Mouse (Mus musculus): ENCODE measurements around the gene 4930503B20Rik. TPM values are rescaled to one million over a fixed set of nuclear protein-coding genes. Genes with fewer than 3 reads are reported as not detected.

Gene 4930503B20Rik
- polyA plus RNA-seq, 1 experiment: not detected

DNA sequence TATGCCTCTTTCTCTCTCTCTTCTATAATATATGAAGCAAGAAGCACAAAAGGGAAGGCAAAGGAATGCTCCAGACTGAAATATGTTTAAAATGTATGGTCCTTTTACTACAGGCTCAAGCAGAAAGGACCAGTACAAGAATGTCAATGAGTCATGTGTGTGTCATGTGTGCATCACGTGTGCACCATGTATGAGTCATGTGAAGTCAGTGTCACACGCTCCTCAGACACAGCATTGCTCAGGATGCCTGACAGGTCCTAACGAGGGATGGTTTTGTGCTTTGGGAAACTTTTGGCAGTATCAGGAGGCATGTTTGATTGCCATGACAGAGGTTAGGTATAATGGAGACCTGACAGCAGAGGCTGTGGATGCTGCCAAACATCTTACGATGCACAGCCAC lies 25.1 kb upstream of the 4930503B20Rik start:
- no peak for TF ChIP-seq CTCF (IDR thresholded peaks at IDR 0.05; ENCODE audit: extremely low read depth, insufficient read depth, insufficient read length, insufficient replicate concordance)
- no peak for TF ChIP-seq POLR2A (IDR thresholded peaks at IDR 0.05; ENCODE audit: low read depth, low read length)
- H3K4me3 ChIP-seq (ENCODE audit: extremely low read depth, insufficient read depth, insufficient read length): no peak overlapping the region
- 93% methylated on average over 4 of the region's 4 CpGs for WGBS
- no peaks in the 10 kb centered on the region for H3K4me1 ChIP-seq (ENCODE audit: control insufficient read depth, insufficient read depth, insufficient read length)
- no peak for DNase-seq (ENCODE audit: low read depth in 1 of 2, low spot score in 2 of 2)
- H3K36me3 ChIP-seq (ENCODE audit: control insufficient read depth, insufficient read depth, low read length): no peaks in the 10 kb centered on the region
- H3K27me3 ChIP-seq (ENCODE audit: control insufficient read depth, insufficient read depth, low read length): no peaks in the 10 kb centered on the region
- no peak overlapping the region for H3K27ac ChIP-seq (ENCODE audit: insufficient read depth, low read length)

- Histone ChIP-seq H3K36me3 (ENCODE audit: control insufficient read depth, insufficient read depth, low read length) (no peaks in the 10 kb centered on the region), H3K27me3 (ENCODE audit: control insufficient read depth, insufficient read depth, low read length) (no peaks in the 10 kb centered on the region), H3K27ac (ENCODE audit: insufficient read depth, low read length) (no peak overlapping the region), H3K4me1 (ENCODE audit: control insufficient read depth, insufficient read depth, insufficient read length) (no peaks in the 10 kb centered on the region), H3K4me3 (ENCODE audit: extremely low read depth, insufficient read depth, insufficient read length) (no peak overlapping the region)
- no peak for DNase-seq (ENCODE audit: low read depth in 1 of 2, low spot score in 2 of 2)
- 100% methylated on average over 1 of the region's 1 CpGs for WGBS
- TF ChIP-seq CTCF (IDR thresholded peaks at IDR 0.05; ENCODE audit: extremely low read depth, insufficient read depth, insufficient read length, insufficient replicate concordance) (no peak), POLR2A (IDR thresholded peaks at IDR 0.05; ENCODE audit: low read depth, low read length) (no peak)
Measured at GRCm38 (mm10) chr3:146675101-146675500, 24.0 kb upstream of the 4930503B20Rik start.

GRCm38 (mm10) chr3:146671121-146671520 lies 20.0 kb upstream of the 4930503B20Rik start:
- Histone ChIP-seq H3K27ac (ENCODE audit: insufficient read depth, low read length) (no peak overlapping the region), H3K36me3 (ENCODE audit: control insufficient read depth, insufficient read depth, low read length) (no peaks in the 10 kb centered on the region), H3K4me1 (ENCODE audit: control insufficient read depth, insufficient read depth, insufficient read length) (no peaks in the 10 kb centered on the region), H3K4me3 (ENCODE audit: extremely low read depth, insufficient read depth, insufficient read length) (no peak overlapping the region), H3K27me3 (ENCODE audit: control insufficient read depth, insufficient read depth, low read length) (no peaks in the 10 kb centered on the region)
- DNase-seq (ENCODE audit: low read depth in 1 of 2, low spot score in 2 of 2): no peak
- TF ChIP-seq CTCF (IDR thresholded peaks at IDR 0.05; ENCODE audit: extremely low read depth, insufficient read depth, insufficient read length, insufficient replicate concordance) (no peak), POLR2A (IDR thresholded peaks at IDR 0.05; ENCODE audit: low read depth, low read length) (no peak)
- WGBS: 56% methylated on average over 2 of the region's 2 CpGs

- 60% methylated on average over 7 of the region's 7 CpGs for WGBS
- Histone ChIP-seq H3K36me3 (ENCODE audit: control insufficient read depth, insufficient read depth, low read length) (no peaks in the 10 kb centered on the region), H3K4me3 (ENCODE audit: extremely low read depth, insufficient read depth, insufficient read length) (no peak overlapping the region), H3K4me1 (ENCODE audit: control insufficient read depth, insufficient read depth, insufficient read length) (no peaks in the 10 kb centered on the region), H3K27me3 (ENCODE audit: control insufficient read depth, insufficient read depth, low read length) (no peaks in the 10 kb centered on the region), H3K27ac (ENCODE audit: insufficient read depth, low read length) (no peak overlapping the region)
- TF ChIP-seq POLR2A (IDR thresholded peaks at IDR 0.05; ENCODE audit: low read depth, low read length): no peak
- no peak for TF ChIP-seq CTCF (IDR thresholded peaks at IDR 0.05; ENCODE audit: extremely low read depth, insufficient read depth, insufficient read length, insufficient replicate concordance)
- DNase-seq (ENCODE audit: low read depth in 1 of 2, low spot score in 2 of 2): no peak
Measured at GRCm38 (mm10) chr3:146661907-146662306, 10.8 kb upstream of the 4930503B20Rik start.

DNA sequence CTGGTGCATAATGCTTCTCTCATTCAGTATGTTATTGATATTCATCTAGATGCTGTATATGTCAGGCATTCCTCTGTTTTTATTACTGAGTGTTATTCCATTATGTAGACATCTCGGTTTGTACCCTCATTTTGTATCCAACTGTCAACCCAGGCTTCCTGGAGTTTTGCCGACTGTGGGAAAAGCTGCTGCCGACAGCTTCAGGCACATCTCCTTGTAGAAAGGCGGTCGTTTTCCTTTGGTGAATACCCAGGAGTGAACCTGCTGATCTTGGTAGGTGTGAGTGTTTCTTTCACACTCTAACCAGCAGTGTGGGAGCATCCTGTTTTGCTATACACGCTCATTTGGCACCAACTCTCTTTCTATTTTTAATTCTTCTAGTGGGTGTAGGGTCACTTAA lies 9.9 kb upstream of the 4930503B20Rik start:
- Histone ChIP-seq H3K27me3 (ENCODE audit: control insufficient read depth, insufficient read depth, low read length) (no peaks in the 10 kb centered on the region), H3K4me3 (ENCODE audit: extremely low read depth, insufficient read depth, insufficient read length) (no peak overlapping the region), H3K4me1 (ENCODE audit: control insufficient read depth, insufficient read depth, insufficient read length) (no peaks in the 10 kb centered on the region), H3K36me3 (ENCODE audit: control insufficient read depth, insufficient read depth, low read length) (no peaks in the 10 kb centered on the region), H3K27ac (ENCODE audit: insufficient read depth, low read length) (no peak overlapping the region)
- WGBS: 72% methylated on average over 6 of the region's 6 CpGs
- TF ChIP-seq POLR2A (IDR thresholded peaks at IDR 0.05; ENCODE audit: low read depth, low read length) (no peak), CTCF (IDR thresholded peaks at IDR 0.05; ENCODE audit: extremely low read depth, insufficient read depth, insufficient read length, insufficient replicate concordance) (no peak)
- no peak for DNase-seq (ENCODE audit: low read depth in 1 of 2, low spot score in 2 of 2)

- 94% methylated on average over 5 of the region's 5 CpGs for WGBS
- TF ChIP-seq CTCF (IDR thresholded peaks at IDR 0.05; ENCODE audit: extremely low read depth, insufficient read depth, insufficient read length, insufficient replicate concordance): no peak
- no peak for TF ChIP-seq POLR2A (IDR thresholded peaks at IDR 0.05; ENCODE audit: low read depth, low read length)
Measured at GRCm38 (mm10) chr3:146659321-146659720, 8.2 kb upstream of the 4930503B20Rik start.

GRCm38 (mm10) chr3:146658061-146658639 lies 7.0 kb upstream of the 4930503B20Rik start:
- no peak for DNase-seq (ENCODE audit: low read depth in 1 of 2, low spot score in 2 of 2)
- TF ChIP-seq CTCF (IDR thresholded peaks at IDR 0.05; ENCODE audit: extremely low read depth, insufficient read depth, insufficient read length, insufficient replicate concordance) (no peak), POLR2A (IDR thresholded peaks at IDR 0.05; ENCODE audit: low read depth, low read length) (no peak)
- peaks cover 2% of the 10 kb centered on the region; the same call in 1 of the 2 replicates for H3K4me1 ChIP-seq (ENCODE audit: control insufficient read depth, insufficient read depth, insufficient read length)
- 80% methylated on average over 1 of the region's 1 CpGs for WGBS
- no peaks in the 10 kb centered on the region for H3K36me3 ChIP-seq (ENCODE audit: control insufficient read depth, insufficient read depth, low read length)
- H3K27me3 ChIP-seq (ENCODE audit: control insufficient read depth, insufficient read depth, low read length): no peaks in the 10 kb centered on the region
- no peak overlapping the region for H3K27ac ChIP-seq (ENCODE audit: insufficient read depth, low read length)
- no peak overlapping the region for H3K4me3 ChIP-seq (ENCODE audit: extremely low read depth, insufficient read depth, insufficient read length)

More at GRCm38 (mm10) chr3:146659321-146659720, 8.2 kb upstream of the 4930503B20Rik start:
- H3K4me1 ChIP-seq (ENCODE audit: control insufficient read depth, insufficient read depth, insufficient read length): peaks cover 2% of the 10 kb centered on the region; the same call in 1 of the 2 replicates
- H3K36me3 ChIP-seq (ENCODE audit: control insufficient read depth, insufficient read depth, low read length): no peaks in the 10 kb centered on the region
- no peak overlapping the region for H3K4me3 ChIP-seq (ENCODE audit: extremely low read depth, insufficient read depth, insufficient read length)
- no peaks in the 10 kb centered on the region for H3K27me3 ChIP-seq (ENCODE audit: control insufficient read depth, insufficient read depth, low read length)
- no peak for DNase-seq (ENCODE audit: low read depth in 1 of 2, low spot score in 2 of 2)
- no peak overlapping the region for H3K27ac ChIP-seq (ENCODE audit: insufficient read depth, low read length)

Measured in spleen, adult 2 months (tissue).